Mouse (Mus musculus) retina, embryonic 14.5 days (tissue): ENCODE measurements at regions not wholly inside any gene's neighbourhood (a gene's known extent, or its start where the extent isn't known, plus 50 kb on each side); places are given as distances from the start of the nearest gene placed in this dataset.
A peak's percentile ranks its signal among the peaks of the same experiment; 100 is the strongest.

Experiments
- DNase-seq: peaks from one replicate; pipeline ENCODE4 v3.0.0-alpha.2; 2015; ENCODE audit warnings: low spot score

GRCm38 (mm10) chr1:122273579-122273978 is 705.8 kb upstream of the Ddx18 start:
- no peak for DNase-seq

GRCm38 (mm10) chr1:122243031-122243430 is 675.2 kb upstream of the Ddx18 start:
- peak; percentile 47 for DNase-seq

DNA sequence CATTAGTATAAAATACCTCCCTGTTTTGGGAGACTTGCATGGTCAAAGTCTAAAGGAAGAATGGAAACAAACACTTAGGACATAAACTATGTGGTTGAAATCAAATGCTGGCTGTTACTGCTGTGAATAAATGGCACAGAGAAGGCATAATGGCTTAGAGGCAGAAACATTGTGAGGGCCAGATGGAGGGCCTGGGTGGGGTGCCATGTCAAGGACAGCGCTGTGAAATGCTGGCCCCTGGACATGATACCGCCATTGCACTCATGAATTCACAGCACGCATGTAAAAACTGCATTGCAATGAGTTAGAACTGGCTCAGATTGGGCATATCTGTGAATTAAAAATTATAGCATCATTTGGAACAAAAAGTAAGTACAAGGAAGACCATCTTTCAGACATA is 673.7 kb upstream of the Ddx18 start:
- DNase-seq, result no peak

DNA sequence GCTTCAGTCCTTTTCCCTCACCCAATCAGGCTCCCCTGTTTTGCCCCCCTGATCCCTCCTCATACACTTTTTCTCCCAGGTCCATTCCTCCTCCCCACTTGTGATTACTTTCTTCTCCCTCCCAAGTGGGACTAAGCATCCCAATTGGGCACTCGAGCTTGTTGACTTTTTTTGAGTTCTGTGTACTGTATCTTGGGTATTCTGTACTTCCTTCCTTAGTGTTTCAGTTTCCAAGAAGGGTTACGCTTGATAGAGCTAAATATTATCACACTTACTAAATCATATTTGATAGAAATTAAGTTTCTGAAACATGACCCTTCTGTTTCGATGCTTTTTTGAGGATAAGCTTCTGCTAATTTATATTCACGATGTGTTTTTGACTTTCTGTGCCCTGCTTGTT is 662.7 kb upstream of the Ddx18 start:
- DNase-seq, result no peak

GRCm38 (mm10) chr1:122212484-122212883 is 644.7 kb upstream of the Ddx18 start:
- no peak for DNase-seq

DNA sequence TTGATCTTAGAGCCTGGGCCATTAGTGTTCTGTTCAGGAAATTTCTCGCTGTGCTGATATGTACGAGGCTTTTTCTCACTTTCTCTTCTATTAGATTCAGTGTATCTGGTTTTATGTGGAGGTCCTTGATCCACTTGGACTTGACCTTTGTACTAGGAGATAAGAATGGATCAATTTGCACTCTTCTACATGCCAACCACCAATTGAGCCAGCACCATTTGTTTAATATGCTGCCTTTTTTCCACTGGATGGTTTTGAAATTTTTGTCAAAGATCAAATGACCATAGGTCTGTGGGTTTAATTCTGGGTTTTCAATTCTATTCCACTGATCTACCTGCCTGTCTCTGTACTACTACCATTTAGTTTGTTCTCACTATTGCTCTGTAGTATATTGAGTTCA is 640.8 kb upstream of the Ddx18 start:
- no peak for DNase-seq

GRCm38 (mm10) chr1:122169547-122169946 is 601.8 kb upstream of the Ddx18 start:
- no peak for DNase-seq

DNA sequence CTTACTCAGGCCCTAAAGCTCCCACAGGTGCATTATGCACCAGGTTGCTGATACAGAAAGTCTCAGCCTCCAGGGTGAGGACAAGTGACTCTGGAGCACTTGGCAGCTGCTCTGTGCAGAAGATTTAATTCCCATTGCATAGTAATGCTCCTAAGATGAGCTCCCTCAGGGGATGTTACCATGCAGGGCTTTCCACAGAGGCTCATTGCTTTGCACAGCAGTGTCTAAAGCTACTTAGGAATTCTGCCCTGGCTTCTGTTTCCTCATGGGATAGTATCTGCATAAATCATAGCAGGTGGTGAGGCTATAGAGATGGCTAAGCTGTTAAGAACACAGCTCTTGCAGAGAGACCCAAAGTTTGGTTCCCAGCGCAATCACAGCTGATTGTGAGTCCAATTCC is 594.0 kb upstream of the Ddx18 start:
- DNase-seq, result no peak

GRCm38 (mm10) chr1:122141362-122141761 is 573.6 kb upstream of the Ddx18 start:
- DNase-seq, result no peak

DNA sequence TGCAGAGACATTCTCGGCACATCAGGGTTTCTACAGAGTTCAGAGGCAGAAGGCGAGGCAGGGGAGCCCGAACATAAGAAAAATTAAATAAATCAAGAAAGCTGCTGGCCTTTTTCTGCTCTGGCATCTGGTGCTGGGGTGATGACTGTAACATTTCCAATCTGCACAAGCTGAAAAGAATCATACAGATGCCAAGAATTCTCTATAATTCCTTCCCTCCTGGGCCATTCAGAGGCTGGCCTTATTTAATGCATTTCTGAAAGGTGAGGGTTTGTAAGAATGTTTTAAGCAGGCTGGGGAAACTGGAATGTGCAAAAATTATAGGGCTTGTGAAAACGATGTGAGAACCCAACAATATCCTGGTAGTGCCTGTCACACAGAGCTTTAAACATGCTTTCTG is 556.2 kb upstream of the Ddx18 start:
- DNase-seq, result no peak

DNA sequence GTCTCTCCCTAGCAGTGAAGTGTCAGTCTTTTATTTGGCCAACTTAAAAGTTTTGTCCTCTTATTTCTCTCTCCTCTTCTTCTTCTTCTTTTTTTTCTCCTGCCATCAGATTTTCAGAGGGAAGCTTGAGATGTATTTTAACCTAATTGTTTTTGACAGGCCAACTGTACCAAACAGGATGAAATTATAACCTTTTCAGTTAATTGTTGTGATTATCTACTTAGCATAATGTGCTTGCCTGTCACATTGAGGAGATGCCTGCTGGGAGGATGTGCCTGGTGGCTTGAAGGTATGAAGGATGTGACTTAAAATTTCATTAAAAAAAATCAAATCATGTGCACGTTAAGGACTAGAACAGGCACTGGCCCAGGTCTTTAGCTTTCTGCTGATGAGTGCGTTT is 527.9 kb upstream of the Ddx18 start:
- DNase-seq, result peak; percentile 68

DNA sequence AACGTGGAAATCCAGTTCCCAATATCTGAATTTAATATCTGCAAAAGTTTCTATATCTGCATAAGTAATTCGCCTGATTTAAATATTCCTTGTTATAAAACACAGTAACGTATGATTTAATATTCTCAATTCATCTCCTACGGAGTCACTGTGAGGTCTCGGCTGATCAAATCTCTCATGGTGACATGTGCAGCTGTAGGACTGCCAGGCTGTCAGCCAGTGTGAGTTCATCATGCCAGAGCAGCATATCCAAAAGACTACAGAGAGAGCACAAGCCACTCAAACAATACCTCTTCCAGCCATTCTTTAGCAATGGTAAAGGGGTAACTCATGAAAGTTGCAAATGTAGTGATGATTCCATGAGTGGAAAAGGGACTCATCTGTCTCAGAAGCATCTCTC is 514.7 kb upstream of the Ddx18 start:
- no peak for DNase-seq

DNA sequence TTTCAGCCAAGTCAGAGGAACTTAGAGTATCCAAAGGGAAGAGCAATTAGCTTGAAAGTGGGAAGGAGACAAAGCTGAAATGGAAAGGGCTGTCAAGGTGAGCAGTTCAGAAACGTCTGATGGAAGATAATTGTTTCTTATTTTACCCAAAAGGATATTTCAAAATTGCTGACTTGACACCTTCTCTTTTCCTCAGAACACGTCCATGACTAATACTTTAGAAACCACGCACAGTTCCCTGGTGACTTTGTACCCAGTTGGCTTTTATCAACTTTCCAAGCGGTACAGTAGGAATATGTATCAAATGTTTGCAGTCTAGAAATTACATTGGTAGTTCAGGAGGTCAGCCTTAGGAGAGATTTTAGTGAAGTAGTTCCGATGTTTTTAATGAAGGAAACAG is 508.3 kb upstream of the Ddx18 start:
- DNase-seq, result no peak

- DNase-seq, result peak; percentile 4
Measured at GRCm38 (mm10) chr1:122055146-122055545, 487.4 kb upstream of the Ddx18 start.

GRCm38 (mm10) chr1:122048112-122048725 is 480.4 kb upstream of the Ddx18 start:
- no peak for DNase-seq

DNA sequence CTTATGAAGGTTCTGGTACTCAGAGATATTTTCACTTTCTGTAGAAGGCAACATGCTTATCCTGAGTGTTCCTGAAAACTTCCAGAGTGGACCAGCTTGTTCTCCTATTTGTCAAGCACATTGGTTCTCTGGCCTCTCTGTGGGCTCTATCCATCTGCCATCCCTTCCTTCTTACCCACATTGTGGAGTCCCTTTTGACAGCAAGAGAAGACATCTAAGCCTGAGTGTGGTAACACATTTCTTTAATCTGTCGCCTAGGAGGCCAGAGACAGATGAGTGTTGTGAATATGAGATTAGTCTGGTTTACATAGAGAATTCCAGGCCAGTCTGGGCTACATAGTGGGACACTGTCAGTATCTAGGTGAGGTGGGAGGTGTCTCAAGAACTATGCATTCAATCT is 476.1 kb upstream of the Ddx18 start:
- no peak for DNase-seq

DNA sequence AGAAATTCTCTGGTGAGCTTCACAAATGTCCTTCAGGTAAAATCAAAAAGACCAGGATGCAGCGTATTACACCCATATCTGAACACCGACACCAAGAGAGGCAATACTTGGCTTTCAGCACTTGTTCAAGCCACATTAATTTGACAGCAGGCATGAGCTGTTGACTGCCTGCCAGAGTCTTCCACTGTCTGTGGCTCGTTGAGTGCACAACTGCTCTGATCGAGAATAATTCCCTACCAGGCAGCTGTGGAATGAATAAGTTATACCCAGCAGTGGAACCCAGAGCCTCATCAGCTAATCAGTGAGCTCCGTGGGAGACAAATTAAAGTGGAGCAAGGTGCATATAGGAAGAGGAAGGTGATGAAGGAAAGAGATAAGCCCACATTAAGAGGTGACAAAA is 475.3 kb upstream of the Ddx18 start:
- DNase-seq, result no peak

- DNase-seq, result no peak
Measured at GRCm38 (mm10) chr1:122007749-122008148, 440.0 kb upstream of the Ddx18 start.

- DNase-seq, result peak; percentile 2
Measured at GRCm38 (mm10) chr1:121996461-121996860, 428.7 kb upstream of the Ddx18 start.

DNA sequence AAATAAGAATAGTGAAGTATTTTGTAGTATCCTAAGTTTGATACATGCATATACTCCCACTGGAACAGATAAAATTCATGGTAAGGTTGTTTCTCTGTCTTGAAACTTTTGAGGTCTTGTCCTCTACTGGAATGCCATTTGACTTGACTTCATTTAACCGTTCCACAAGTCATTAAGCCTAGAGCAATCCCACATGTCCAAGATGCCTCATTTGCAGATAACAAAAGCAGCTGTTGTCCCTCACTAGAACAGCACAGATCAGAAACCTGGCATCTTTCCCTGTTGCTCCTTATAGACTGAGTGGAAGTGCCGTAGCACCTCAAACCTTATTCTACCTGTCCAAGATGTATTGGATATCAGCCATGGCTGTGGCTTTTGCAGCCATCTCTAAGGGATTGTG is 422.9 kb upstream of the Ddx18 start:
- no peak for DNase-seq

DNA sequence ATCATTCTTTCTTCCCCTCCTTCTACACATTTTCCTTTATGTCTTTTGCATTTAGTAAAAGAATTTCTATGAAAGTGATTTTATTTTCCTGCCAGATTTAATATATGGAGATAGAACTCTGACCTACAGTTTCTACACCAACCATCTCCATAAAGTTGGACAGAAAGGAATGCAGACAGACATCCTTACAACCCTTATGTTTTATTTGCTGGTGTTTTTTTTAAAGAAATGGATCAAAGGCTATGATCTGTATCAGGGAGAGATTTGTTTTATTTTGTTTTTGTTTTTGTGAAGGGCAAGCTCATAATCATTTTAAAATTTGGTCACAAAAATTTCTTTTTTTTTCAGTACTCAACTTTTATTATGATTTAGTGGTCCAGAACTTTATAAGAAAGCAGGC is 391.2 kb upstream of the Ddx18 start:
- no peak for DNase-seq

DNA sequence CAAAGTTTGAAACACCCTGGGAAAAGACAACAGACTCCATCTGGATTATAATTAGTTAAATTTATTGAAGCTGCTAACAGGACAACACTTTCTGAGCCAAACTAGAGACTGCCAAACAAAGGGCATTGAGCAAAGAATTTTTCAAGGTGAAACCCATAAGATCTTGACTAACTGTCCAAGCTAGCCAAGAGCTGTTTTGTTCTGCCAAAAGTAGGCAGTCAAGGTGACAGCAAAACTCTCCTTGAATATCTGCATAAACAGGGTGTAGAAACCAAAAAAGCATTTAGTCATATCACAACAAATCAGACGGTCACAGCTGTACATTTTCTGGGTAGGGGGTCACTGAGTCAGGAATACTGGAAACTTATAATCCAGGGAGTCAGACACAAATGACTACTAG is 368.1 kb upstream of the Ddx18 start:
- DNase-seq, result no peak
